Mouse (Mus musculus): ENCODE measurements around the gene Uhrf2.

Gene Uhrf2

DNA sequence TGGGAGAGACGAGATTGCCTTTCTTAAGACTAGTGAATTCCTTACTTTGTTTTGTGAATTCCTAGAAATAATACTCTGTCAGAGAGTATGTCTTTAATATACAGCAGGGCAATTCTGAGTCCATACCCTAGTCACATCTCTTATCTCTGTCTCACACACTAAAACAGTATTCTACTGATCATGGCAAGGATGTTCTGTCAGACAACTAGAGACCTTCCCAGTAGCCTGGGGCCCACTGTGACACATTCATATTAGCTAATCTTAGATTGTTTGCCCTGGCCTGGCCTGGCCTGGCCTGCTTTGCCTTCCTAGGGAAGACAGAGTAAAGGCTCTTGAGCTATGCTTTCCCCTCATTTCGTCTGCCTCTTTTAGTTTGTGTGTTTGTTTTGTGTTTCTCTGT is 20.3 kb downstream of the Uhrf2 start:
- no peak for DNase-seq (ENCODE audit: low spot score in 2 of 2)

DNA sequence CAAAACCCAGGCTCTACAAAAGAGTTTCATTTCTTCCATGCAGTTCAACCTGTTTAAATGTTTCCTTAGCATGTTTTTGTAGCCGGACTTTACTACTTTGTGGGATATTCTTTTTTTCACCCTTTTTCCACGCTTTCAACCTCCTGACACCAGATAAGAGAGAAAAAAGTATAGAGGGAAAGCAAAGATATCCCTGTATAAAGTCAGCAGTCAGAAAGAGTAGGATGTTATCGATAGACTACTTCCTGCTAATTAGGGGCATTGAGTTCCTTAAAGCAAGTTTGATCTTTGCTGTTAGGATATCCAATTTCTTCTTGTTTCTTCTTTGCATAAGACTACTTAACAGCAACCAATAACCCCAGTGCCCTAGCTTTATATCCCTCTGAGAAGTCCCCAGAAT is 21.2 kb downstream of the Uhrf2 start:
- no peak for DNase-seq (ENCODE audit: low spot score in 2 of 2)

DNA sequence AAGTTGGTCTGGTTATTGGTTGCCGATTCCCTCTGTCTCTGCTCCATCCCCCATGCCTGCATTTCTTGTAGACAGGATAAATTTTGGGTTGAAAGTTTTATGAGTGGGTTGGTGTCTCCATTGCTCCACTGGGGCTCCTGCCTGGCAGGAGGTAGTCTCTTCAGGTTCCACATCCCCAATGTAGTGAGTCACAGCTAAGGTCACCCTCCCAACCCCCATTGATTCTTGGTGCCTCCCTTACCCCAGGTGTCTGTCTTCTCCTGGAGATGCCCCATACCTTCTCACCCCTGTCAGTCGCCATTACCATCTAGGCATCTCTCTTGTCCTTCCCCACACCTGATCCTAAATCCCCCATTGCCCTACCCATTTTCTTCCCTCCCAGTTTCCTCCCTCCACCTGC is 23.9 kb downstream of the Uhrf2 start:
- no peak for DNase-seq (ENCODE audit: low spot score in 2 of 2)

DNA sequence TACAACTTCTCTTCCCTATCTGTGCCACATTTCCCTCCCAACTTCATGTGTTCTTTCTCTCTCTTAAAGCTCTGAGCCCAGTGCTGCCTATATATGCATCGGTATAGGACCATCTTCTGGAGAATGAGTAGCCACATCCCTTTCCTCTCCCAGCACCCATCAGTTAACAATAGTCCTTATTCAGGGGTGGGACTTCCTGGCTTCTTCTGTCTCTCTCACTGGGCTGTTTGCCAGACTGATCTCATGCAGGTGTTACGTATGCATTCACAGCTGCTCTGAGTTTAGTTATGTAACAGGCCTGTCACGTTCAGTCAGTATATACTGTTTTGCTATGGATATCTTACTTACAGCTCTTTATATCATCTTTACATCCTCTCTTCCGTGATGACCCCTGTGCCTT is 35.5 kb downstream of the Uhrf2 start:
- DNase-seq (ENCODE audit: low spot score in 2 of 2) = no peak

DNA sequence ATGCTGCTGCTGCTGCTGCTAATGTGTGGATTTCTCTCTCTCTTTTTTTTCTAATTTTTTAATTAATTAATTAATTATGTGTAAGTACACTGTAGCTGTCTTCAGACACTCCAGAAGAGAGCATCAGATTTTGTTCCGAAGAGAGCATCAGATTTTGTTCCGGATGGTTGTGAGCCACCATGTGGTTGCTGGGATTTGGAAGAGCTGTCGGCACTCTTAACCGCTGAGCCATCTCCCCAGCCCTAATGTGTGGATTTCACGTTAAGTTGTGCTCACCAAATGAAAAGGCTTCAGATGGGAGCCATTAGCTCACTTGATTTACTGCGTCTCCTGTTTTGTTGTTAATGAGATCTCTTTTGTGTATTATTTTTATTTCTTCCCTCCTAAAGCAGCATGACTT is 59.9 kb downstream of the Uhrf2 start:
- no peak for DNase-seq (ENCODE audit: low spot score in 2 of 2)

DNA sequence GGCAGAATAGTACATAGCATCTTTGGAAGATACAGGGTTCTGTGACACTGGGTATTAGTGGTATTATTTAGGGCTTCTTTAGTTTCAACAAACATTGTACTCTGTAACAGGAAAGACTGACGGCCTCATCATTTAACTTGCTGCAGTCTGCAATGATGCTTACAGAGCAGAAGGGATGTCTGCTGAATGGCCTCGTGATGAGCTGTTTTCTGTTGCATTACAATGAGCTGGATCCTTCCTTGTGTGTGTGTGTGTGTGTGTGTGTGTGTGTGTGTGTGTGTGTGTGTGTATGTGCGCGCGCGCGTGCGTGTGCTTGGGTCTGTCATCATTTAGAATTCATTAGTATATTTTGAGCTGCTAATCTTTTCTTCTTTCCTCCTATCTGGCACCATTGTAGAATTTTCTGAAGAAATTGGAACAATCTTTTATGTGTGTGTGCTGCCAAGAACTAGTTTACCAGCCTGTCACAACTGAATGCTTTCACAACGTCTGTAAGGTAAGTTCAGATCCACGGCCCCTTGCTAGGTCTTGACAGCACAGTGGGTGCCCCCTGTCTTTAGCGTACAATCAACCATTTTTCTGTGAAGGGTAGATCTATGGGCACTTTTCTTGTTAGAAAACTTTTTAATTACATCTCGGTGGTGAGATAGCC is 61.5 kb downstream of the Uhrf2 start:
- no peak for DNase-seq (ENCODE audit: low spot score in 2 of 2)

DNA sequence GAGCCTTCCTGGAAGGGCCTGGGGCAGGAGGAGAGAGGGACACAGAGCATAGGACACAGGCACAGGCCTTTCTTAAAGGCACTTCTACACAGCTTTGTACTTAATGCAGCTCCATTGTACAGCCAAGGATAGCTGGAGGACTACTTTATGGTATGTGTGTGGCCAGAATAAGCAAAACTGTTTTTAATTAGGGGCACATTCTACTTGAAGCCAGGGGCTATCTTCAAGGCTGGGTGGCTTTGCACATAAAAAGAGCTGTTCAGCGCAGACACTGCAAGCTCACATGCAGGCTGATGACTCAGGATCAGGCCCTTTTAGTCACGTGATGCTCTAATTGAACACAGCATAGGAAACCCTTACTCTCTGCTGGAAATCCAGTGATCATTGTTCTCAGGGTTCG is 65.9 kb downstream of the Uhrf2 start:
- DNase-seq (ENCODE audit: low spot score in 2 of 2) = no peak

DNA sequence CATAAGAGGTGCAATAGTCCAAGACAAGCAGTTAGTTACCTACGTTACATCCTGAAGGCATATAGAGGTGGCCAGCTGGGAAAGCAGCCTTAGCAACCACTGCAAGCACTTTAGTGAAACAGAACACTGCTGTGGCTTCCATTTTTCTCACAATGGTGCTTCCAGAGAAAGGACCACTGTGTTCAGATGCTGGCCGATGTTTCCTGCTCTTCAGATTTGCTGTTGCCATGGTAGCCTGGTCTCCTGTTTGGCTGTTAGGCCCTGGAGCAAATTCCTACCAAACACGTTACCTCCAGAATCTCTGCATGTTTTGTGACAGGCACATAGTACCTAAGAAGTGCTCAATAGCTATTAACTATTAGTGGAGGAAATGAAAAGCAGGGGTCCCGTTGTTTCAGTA is 66.7 kb downstream of the Uhrf2 start:
- no peak for DNase-seq (ENCODE audit: low spot score in 2 of 2)

DNA sequence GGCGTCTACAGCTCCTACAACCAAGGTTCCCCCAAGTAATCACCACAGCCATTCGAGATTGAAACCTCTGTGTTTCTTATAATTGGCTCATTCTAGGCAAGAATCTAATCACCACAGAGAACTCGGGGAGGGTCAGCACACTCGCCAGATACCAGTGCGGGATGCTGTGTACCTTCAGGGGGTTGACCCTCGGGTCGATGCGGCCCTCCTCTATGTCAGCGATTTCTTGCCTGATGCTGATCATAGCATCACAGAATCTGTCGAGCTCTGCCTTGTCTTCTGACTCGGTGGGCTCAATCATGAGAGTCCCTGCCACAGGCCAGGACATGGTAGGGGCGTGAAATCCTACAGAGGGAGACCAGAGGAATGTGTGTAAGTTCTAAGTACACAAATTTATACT is 70.3 kb downstream of the Uhrf2 start:
- no peak for DNase-seq (ENCODE audit: low spot score in 2 of 2)

DNA sequence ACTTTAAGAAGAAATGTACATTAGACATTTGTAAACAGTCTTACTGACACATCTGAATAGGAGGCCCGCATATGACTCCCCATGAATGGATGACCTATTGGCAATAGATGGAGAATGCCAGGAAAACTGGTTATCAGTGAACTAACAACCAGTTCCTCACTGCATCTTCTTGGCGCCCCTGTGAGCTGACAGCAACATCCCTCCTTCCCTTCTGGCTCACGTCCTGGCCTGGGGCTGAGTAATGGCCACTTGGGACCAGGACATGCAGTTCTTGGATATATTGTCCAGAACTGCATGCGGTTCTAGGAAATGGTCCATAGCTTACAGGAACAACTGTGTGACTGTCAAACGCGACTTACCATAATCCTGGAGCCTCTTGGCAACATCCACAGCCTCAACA is 72.3 kb downstream of the Uhrf2 start:
- no peak for DNase-seq (ENCODE audit: low spot score in 2 of 2)

DNA sequence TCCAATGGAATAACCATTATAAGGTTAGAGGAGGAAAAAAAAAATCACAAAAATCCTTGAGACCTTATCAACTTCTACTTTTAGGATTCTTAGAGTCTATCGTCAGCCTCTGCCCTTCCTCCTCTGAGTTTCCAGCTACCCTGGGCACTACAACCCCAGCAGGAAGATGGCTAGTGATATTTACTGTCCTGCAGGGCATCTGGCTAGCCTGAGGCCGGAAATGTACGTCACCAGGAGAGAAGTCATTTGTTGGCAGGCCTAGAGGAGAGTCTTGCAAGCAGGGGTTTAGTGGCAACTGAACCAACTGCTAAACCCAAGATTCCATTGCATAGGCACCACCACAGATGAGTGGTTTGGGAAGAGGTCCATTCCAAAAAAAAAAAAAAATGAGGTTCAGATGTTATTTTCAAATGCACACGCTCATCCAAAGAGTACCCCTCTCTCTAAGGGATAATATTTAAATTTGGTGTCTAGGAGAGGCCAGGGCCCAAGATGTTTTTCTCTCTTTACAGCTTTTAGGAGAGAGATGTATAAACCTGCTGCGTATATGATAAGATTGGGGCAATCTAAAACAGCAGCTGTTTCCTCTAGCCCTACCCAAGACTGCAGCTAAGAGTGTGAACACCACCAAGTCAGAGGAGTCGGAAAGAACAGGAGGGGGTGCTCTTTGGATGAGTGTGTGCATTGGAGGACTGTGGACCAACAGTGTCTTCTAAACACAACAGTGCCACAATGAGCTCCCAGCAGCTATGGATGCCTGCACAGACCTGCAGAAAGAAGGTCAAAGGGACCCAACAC is 74.9 kb downstream of the Uhrf2 start:
- no peak for DNase-seq (ENCODE audit: low spot score in 2 of 2)

DNA sequence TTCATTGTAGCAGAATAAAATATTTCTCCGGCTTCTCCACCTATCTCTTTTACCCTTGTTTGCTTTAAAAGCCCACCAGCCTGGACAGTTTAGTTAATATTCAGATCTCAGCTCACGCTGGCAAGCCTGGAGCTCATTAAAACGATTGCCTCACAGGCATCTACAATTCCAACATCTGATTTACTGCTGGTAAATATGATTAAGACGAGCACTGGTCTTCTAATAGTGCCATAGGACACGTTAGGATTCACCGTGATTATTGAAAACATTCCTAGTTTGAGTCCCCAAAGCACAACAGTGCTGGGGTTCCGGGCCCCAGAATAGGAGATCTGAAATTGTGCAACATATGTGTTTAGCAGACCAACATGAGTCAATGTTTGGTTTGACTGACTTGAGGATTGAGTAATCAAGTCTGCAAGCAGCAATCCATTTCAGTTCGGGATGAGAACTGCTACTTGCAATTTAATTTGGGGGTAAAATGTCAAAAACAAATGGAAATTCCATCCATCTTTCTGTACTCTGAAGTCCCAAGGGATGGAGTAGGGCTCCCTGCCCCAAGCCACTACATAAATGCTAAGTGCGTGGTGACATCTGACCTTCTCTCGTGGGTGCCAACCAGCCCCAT is 77.0 kb downstream of the Uhrf2 start:
- DNase-seq (ENCODE audit: low spot score in 2 of 2) = no peak

DNA sequence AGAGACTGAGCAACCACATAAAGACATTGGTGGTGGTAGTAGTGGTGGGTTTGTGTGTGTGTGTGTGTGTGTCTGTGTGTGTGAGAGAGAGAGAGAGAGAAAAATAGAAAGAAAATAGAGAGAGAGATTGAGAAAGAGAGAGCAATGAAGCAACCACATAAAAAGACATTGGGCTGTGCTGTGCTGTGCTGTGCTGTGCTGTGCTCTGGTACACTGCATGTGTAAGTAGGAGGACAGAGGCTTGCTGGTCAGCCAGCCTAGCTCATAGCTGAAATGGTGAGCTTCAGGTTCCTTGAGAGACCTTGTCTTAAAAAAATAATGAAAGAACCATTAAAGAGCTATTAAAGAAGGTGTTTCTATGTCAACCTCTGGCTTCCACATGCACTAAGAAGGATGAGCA is 78.3 kb downstream of the Uhrf2 start:
- DNase-seq (ENCODE audit: low spot score in 2 of 2) = no peak

DNA sequence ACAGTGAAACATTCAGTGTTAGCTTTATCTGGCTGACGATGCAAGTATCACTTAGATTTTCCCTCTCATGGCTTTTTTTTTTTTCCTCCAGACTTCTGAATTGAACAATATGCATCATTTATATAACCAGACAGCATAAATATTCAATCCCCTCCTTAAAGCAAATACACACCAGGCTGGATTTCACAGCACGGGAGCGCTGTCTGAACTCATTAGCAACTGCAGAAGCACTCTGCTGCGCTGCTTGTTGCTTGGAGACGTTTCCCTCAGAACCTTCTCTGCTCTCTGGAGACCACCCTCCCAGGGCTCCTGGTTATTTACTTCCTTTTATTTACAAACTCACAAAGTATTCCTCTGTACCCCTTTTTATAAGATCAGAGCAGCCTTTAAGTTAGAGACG is 78.8 kb downstream of the Uhrf2 start:
- no peak for DNase-seq (ENCODE audit: low spot score in 2 of 2)

DNA sequence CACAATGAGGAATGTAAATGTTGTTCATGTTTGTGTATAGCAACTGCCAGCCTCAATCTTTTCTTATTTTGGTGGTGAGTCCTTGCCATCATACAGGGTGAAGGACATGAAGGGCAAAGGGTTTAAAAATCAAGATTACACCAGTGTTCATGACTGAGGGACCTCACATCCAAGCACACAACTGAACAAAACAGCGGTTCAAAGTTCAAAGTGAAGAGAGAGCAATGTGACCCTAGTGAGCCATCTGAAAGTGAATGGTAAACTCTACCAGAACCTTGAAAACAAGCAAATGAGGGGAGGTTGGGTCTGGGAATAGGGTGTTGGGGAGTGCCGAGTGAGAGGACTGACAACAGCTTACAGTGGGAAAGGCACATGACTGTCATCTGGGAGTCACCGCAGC is 81.1 kb downstream of the Uhrf2 start:
- DNase-seq (ENCODE audit: low spot score in 2 of 2) = no peak

DNA sequence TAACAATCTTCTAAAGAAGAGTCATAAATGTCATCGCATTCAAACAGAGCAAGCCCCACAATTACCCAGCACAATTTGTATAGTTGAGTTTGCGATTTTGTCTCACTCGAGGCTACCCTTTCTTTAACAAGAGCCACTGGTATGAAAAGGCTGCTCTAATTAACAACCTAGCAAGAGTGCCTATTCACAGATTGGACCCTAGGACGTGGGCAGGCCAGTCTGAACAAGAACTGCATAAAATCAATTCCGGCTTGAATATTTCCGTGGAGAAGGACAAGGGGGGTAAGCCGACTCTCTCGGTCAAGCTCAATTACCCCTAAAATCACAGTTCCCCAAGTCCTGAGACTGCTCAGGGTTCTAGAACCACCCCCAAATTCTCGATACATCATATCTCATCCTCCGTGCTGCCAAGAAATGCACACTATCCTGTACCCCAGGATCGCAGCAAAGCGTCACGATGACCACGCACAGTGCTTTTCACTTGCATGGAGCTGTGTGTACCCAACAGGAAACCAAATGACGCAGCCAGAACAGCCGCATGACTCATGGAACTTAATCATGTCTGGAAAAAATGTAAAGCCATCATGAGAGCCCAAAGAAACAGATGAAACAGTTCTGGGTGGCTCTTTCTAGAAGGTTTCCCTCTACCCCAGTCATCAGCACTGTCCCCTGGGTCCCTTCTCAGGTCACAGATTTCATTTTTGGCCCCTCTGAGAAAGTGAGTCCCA is 82.8 kb downstream of the Uhrf2 start:
- no peak for DNase-seq (ENCODE audit: low spot score in 2 of 2)

DNA sequence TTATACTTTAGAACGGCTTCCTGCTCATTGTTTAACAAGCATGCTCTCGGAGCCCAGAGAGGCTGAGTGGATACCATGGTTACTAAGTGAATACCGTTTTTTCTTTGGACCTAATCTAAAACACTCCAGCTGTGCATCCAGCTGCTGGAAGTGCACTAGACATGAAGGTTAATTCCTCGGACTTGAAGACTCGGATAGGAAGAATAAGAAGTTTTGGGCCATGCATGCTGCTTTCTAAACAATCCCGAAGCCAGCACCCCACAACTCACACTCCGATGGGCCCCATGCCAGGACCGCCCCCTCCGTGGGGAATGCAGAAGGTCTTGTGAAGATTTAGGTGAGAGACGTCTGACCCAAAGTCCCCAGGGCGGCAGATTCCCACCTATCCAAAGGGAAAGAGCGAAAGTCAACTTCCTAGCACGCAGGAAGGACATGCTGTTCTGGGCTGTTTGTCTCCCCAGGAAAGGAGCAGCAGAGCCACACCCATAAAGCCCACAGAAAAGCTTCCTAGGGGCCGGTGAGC is 84.7 kb downstream of the Uhrf2 start:
- no peak for DNase-seq (ENCODE audit: low spot score in 2 of 2)

DNA sequence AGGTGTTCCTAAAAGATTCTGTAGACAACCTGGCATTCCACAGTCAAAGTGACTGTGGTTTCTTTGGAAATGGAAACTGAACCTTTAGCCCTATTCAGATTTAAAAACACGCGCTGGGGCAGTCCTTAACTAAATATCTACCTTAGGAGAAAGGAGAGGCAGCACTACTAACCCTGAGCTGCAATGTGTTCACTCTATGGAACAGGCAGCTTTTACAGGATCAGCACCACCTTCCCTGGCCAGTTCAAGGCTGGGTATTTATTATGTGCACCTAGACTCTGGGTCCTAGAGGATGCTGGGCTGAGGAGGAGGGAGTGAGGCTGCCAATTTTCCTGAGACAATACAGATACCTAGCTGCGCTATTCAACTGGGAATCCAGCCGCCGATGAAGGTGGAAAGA is 85.3 kb downstream of the Uhrf2 start:
- no peak for DNase-seq (ENCODE audit: low spot score in 2 of 2)

DNA sequence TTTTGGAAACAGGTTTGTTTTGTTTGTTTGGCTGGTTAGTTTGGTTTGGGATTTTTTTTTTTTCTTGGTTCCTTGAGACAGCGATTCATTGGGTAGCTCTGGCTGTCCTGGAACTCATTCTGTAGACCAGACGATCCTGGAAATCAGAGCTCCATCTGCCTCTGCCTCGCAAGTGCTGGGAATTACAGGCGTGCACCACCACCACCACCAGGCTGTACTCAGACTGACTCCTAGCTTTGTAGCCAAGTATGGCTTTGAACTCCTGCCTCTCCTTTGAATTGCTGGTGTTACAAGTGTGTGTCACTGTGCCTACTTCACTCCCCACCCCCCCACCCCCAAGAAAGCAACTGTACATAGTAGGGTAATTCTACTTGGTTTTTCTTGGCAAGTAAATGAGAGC is 86.9 kb downstream of the Uhrf2 start:
- no peak for DNase-seq (ENCODE audit: low spot score in 2 of 2)

DNA sequence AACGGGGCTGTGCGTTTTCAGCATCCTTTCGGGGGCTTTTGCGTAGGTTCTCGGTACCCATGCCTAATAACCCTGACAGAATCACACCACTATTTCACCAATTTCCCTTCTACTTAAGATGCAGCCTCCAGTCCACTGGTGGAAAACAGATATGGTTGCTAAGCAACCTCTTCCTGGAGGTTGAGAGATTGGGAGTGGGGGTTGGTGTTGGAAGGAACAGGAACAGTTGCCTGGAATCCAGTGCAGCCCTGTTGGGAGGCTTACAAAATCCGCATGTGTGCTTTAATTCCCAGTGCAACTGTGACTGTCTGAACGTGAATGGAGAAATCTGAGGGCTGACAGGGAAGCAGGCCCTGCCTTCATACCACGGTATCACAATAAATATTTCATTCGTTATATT is 87.5 kb downstream of the Uhrf2 start:
- no peak for DNase-seq (ENCODE audit: low spot score in 2 of 2)

DNA sequence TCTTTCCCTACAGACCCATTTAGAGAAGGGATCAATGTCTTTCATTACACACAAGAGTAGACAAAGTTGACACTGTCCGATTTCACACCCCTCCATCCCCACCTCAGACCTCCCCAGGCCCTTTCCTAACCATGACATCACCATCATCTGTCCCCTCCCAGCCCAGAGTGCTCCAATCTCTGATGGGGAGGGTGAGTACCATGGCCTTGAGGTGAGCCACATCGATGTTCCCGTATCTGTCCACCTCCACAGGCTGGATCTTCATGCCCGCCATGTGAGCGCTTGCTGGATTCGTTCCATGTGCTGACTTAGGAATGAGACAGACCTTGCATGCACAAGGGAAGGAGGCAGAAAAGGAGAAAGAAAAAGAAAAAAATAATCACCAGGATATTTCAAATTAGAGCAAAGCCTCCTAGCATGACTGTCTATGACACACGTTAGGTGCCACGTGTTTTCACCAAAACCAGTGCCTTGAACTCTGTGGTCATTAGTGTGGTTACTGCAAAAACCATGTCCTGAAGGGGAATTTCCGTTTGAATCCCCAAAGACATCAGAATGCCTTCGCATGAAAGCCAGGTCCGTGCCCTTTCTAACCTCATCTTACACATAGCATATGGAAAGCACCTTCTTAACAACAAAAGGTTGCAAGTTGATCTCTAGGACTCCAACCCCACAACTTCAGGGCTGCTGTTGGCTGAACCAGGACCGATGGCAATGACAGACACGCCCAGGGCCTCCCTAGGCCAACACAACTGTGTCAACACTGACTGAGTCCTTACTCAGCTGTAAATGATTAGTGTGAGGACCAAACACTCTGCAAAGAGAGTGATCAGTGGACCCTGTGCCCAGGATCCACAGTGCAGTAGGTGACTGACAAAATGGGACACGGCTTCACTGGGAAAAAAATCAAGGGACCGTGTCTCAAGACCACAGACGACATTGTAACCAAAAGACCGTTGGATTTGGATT is 88.3 kb downstream of the Uhrf2 start:
- no peak for DNase-seq (ENCODE audit: low spot score in 2 of 2)

Data from spleen, postnatal 10 days (tissue).